Mouse (Mus musculus) left cerebral cortex, postnatal 10 days (tissue): ENCODE measurements around the gene Wdr66. TPM values are rescaled to one million over a fixed set of nuclear protein-coding genes. Genes with fewer than 3 reads are reported as not detected.

Experiments
- total RNA-seq, 2 experiments: library from RNA; stranded (reverse); gene quantifications; 2 replicates each; pipeline ENCODE4 v1.2.3; 2021

The Wdr66 gene
- total RNA-seq, 2 experiments from 2014 or later = 6.3 to 7.2 TPM

Other genes starting within 250 kb of the Wdr66 start
- 10 to 100 TPM in 1 of 2 experiments, 1 to 10 TPM in 1; 9.0 to 10.1 TPM for gene Orai1, start 237.0 kb upstream of the Wdr66 start, total RNA-seq
- gene Morn3, start 205.1 kb upstream of the Wdr66 start, total RNA-seq = not detected
- 10 to 100 TPM; 19.5 to 23.2 TPM for gene Tmem120b, start 183.7 kb upstream of the Wdr66 start, total RNA-seq
- 10 to 100 TPM; 56.0 to 56.7 TPM for gene Rhof, start 119.4 kb upstream of the Wdr66 start, total RNA-seq
- gene Setd1b, start 109.9 kb upstream of the Wdr66 start, total RNA-seq = 10 to 100 TPM; 30.3 to 32.6 TPM
- gene Psmd9, start 82.7 kb upstream of the Wdr66 start, total RNA-seq = 10 to 100 TPM; 37.9 to 38.9 TPM
- gene Hpd, start 69.4 kb upstream of the Wdr66 start, total RNA-seq = not detected
- 10 to 100 TPM; 81.4 to 83.3 TPM for gene Bcl7a, start 91.7 kb downstream of the Wdr66 start, total RNA-seq
- 10 to 100 TPM; 22.6 to 24.6 TPM for gene Mlxip, start 142.7 kb downstream of the Wdr66 start, total RNA-seq
- gene Lrrc43, start 237.2 kb downstream of the Wdr66 start, total RNA-seq = 1 to 10 TPM; 1.4 to 2.1 TPM
- gene Il31, start 237.4 kb downstream of the Wdr66 start, total RNA-seq = not detected